Mouse (Mus musculus) layer of hippocampus, adult 18-20 months (tissue): ENCODE data around the gene Olfr522. TPM values are rescaled to one million over a fixed set of nuclear protein-coding genes. Genes with fewer than 3 reads are reported as not detected.
A peak's percentile ranks its signal among the peaks of the same experiment; 100 is the strongest.
"Not testable (repeated sequence)": the region's sequence is repeated elsewhere in the genome, so short reads cannot be mapped to it uniquely, and the experiment has no call there.

Experiments
- DNase-seq, 2 experiments: peaks; one replicate each; pipeline ENCODE4 v3.0.0; 2022; ENCODE audit warnings: low spot score in 2 of 2
- total RNA-seq, 2 experiments: library from RNA; stranded (reverse); gene quantifications; 2 replicates each; pipeline ENCODE4 v1.2.3; 2021

Gene Olfr522
- total RNA-seq, 2 experiments from 2014 or later: not detected

DNA sequence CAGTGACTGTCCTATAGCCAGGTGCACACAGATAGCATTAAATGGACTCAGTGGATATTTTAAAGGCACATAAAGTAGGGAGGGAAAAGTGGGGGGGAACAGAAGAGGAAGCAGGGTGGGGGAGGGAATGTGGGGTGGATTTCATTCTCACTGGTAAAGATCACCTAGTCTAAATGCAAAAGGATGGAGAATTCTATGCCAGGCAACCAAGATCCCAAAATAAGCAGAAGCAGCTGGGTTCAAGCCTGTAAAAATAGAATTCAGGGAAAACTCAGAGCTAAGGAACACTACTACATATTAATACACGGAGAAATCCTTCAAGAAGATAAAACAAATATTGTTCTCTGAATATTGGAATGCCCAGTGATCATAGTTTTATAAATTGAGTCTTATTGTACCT is 3.4 kb upstream of the Olfr522 start:
- no peak for DNase-seq

DNA sequence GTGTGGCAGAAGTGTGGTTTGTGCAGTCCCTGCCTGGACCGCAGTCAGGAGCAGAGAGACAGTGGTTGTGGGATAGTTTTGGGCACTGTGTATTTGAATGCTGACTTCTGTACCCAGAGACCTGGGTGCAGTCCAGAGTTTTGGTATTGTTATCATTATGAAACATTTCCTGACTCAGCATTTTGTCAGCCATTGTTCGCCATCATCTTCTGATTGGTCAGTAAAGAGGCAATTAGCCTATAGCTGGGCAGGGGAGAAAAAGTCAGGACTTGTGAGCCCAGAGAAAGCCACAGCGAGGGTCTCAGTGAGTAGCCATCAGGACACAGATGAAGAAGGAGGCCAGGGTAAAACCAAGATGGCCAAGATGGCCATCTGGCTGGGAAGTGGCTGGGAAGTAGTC is 4.2 kb downstream of the Olfr522 start:
- DNase-seq: no peak

- DNase-seq: peak; percentile 72 to 88
Observed at GRCm38 (mm10) chr7:140154218-140154927, 10.2 kb downstream of the Olfr522 start, which contains the start of gene Sprn. TSS of gene Sprn (minus strand) at chr7:140154877.

DNA sequence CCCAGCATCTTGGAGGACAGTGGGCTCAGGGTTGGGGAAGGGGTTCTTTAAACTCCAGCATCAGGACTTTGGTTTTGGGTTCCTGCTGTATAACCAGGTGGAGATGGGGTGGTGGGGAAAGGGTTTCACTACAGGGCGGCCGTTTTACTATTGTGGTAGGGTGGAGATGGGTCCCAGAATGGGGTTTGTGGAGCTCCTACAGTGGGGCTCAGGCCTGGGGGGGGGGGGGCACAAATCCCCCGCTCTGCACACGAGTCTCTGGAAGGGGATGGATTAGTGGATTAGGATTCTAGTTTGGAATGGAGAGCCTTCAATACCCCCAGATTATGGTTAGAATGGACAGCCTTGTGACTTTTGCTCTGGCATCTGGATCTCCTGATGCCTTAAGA is 10.7 kb downstream of the Olfr522 start:
- DNase-seq: no peak

- peak in 1 of 2 experiments; percentile 51 for DNase-seq
Observed at GRCm38 (mm10) chr7:140153383-140153782, 11.2 kb downstream of the Olfr522 start.

GRCm38 (mm10) chr7:140144550-140144949 is 20.0 kb downstream of the Olfr522 start:
- DNase-seq: no peak

GRCm38 (mm10) chr7:140141350-140141749 is 23.2 kb downstream of the Olfr522 start:
- peak in 1 of 2 experiments; percentile 81 for DNase-seq

DNA sequence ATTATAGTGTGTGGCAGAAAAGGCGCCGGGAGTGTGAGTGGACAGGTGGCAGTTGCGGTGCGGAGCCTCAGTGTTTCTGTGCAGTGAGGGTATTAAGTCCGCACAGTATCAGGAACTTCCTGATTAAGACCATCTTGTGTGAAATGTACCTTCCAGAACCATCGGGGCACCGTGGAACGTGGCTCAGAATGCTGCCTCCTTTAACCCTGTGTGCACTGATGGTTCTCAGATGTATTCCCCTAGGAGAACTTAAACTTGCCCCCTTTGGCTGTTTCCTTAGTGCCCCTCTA is 26.6 kb downstream of the Olfr522 start:
- DNase-seq: no peak

GRCm38 (mm10) chr7:140137135-140138020 is 27.2 kb downstream of the Olfr522 start, which contains the start of gene Mtg1:
TSS of gene Mtg1 (plus strand) at chr7:140137564.
- DNase-seq: peak; percentile 94 to 99

DNA sequence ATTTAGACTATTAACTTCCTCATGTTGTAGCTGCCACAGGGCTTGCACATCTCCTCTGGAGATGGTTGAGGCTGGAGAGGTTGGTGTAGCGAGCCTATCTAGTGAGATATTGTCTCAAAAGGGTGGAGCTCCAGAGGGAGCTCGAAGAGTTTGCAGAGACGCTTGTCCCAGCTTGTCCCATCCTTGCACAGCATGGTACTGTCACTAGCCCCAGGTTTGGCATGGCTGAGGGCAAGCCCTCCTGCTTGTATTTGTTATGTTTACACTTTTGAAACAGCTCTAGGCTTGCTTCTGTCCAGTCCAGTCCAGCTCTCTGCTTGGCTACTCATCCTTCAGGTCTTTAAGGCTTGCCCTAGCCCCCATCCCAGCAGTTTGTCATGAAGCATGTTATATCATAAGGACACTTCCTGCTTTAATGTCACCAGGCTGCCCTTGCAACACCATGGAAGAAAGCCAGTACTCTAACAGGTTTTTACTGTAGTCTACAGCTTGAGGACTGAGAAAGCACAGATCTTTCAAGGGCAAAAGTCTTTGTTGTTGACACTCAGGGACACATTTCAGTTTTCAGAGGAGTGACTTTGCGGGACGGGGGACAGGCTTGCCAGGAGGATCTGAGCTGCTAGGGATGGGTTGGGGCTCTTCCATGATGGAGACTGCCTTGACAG is 29.3 kb downstream of the Olfr522 start:
- no peak for DNase-seq

- not testable (repeated sequence) for DNase-seq
Observed at GRCm38 (mm10) chr7:140134033-140134432, 30.5 kb downstream of the Olfr522 start.

DNA sequence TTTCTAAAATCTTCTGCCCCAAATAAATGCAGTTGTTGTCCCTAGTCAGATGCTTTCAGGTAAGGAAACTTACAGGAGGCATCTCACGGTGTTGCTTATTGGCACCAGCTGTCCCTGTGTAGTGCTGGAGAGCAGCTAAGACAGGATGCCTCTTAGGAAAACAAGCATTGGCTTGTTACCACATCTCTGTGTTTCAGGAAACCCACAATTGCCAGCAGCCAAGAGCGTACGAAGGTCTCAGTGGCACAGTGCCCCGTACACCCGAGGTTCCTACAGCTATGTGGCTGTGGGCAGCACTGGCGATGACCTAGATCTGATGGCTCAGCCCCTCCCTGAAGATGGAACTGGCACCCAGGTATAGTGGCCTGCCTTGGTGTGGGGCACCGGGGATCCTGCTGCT is 32.4 kb downstream of the Olfr522 start:
- DNase-seq: not testable (repeated sequence)

DNA sequence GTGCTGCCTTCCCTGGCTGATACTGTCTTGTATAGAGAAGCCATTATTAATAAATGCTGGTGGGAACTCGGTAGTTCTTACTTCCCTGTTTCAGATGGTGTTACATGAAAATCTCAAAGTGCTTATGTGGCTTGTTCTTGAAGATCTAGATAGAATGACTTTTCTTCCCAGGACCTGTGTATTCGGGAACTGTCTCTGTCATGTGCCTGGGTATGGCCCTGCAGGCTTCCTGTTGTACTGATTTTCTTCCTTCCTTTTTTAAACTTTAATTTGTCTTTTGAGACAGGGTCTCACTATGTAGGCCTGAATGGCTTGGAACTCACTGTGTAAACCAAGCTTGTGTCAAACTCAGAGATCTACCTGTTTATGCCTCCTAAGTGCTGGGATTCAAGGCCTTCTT is 36.7 kb downstream of the Olfr522 start:
- no peak for DNase-seq

GRCm38 (mm10) chr7:140126934-140127333 is 37.6 kb downstream of the Olfr522 start:
- no peak for DNase-seq

DNA sequence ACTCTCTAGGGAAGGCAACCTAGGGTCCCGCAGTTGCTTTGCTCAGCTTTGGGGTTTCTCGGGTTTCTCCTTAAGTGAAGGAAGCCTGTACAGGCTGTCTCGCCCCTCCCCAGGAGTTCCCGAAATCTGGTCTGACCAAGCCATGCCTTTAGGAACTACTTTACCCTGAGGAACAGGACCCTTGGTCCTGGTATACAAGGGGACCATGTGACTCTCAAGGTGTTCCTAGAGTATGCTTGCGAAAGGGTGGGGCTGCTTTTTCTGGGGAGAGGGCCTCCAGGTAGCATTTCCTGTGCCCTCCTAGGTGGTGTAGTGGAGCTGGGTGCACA is 38.6 kb downstream of the Olfr522 start:
- no peak for DNase-seq

GRCm38 (mm10) chr7:140125278-140126021 is 39.1 kb downstream of the Olfr522 start:
- peak; percentile 80 to 88 for DNase-seq

DNA sequence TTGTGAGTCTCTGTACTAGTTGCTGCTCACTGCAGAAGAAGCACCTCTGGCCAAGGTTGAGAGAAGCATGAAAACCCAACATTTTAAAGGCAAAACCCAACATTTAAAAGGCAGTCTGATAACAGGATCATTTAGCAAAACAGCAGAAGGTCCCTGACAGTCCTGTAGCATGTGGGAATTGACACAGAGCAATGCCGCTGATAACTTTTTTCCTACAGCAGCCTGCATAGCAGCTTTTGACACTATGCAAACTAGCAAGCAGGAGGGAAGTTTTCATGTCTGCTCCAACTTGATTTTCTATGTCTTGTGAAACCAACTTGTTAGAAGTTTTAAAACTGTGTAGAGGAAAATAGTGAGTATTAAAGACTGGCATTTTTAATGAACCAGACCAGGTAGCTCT is 40.2 kb downstream of the Olfr522 start:
- DNase-seq: no peak

- DNase-seq: no peak
Observed at GRCm38 (mm10) chr7:140122765-140123164, 41.8 kb downstream of the Olfr522 start.

DNA sequence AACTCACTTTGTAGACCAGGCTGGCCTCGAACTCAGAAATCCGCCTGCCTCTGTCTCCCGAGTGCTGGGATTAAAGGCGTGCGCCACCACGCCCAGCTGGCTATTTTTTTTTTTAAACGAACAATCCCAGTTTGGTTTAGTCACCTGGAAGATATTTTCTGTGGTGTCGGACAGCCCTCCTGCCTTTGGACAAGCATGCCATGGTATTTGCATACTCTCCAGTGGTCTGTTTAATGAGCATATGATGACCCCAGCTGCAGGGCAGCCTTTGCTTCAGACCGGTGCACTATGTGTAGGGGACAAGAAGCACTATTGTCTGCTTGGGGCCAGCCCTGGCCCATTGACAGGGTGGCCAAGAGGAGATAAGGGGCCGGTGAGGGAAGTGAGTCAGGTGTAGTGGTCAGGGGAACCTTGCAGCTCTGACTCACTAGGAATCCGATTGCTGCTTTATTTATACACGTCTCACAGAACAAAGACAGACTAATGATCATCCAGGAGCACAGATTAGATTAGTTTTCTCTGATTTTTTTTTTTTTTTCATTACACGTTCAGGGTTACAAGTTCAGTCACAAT is 43.1 kb downstream of the Olfr522 start:
- no peak for DNase-seq

DNA sequence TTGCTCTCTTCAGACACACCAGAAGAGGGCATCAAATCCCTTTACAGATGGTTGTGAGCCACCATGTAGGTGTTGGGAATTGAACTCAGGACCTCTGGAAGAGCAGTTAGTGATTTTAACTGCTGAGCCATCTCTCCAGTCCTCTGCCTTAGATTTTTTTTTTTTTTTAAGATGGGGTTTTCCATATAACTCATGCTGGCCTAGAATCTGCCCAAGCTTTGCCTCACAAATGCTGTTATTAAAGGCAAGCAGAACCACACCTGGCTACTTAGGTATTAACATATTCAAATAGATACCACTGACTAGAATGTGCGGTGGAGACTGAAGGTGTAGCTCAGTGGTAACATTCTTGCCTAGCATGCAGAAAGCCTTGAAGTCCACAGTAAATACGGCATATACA is 44.1 kb downstream of the Olfr522 start:
- DNase-seq: no peak
